Mouse (Mus musculus): ENCODE measurements around the gene 4933427D14Rik. TPM values are rescaled to one million over a fixed set of nuclear protein-coding genes. Genes with fewer than 3 reads are reported as not detected.

The 4933427D14Rik gene
- polyA plus RNA-seq, 2 experiments from 2014 or later, result 19.2 to 24.4 TPM

Other genes with a start within 250 kb of the 4933427D14Rik start
- not detected for gene Aipl1, start 169.9 kb downstream of the 4933427D14Rik start, polyA plus RNA-seq (2017; shearing (Covaris generic))
- 1 to 10 TPM; 1.8 to 5.1 TPM for gene Pimreg, start 165.4 kb downstream of the 4933427D14Rik start, polyA plus RNA-seq (2017; shearing (Covaris generic))
- gene Pitpnm3, start 71.7 kb downstream of the 4933427D14Rik start, polyA plus RNA-seq (2017; shearing (Covaris generic)), result under 1 TPM in 1 of 2 experiments, not detected in 1; 0.11 TPM
- gene Gm43951, start 619 bp downstream of the 4933427D14Rik start, polyA plus RNA-seq (2017; shearing (Covaris generic)), result not detected
- gene Txndc17, start 88 bp upstream of the 4933427D14Rik start, polyA plus RNA-seq (2017; shearing (Covaris generic)), result 10 to 100 TPM; 86.0 to 99.9 TPM
- 10 to 100 TPM; 17.9 to 19.9 TPM for gene Med31, start 8.1 kb upstream of the 4933427D14Rik start, polyA plus RNA-seq (2017; shearing (Covaris generic))
- gene Slc13a5, start 59.8 kb upstream of the 4933427D14Rik start, polyA plus RNA-seq (2017; shearing (Covaris generic)), result not detected
- 100 to 1,000 TPM in 1 of 2 experiments, 10 to 100 TPM in 1; 97.3 to 116 TPM for gene Xaf1, start 94.2 kb upstream of the 4933427D14Rik start, polyA plus RNA-seq (2017; shearing (Covaris generic))
- under 1 TPM in 1 of 2 experiments, not detected in 1; 0.96 TPM for gene Fbxo39, start 107.0 kb upstream of the 4933427D14Rik start, polyA plus RNA-seq (2017; shearing (Covaris generic))
- not detected for gene Tekt1, start 155.0 kb upstream of the 4933427D14Rik start, polyA plus RNA-seq (2017; shearing (Covaris generic))
- gene Smtnl2, start 204.3 kb upstream of the 4933427D14Rik start, polyA plus RNA-seq (2017; shearing (Covaris generic)), result under 1 TPM in 1 of 2 experiments, not detected in 1; 0.23 TPM
- not detected for gene Ggt6, start 228.1 kb upstream of the 4933427D14Rik start, polyA plus RNA-seq (2017; shearing (Covaris generic))
- 100 to 1,000 TPM in 1 of 2 experiments, 10 to 100 TPM in 1; 73.7 to 102 TPM for gene Mybbp1a, start 233.9 kb upstream of the 4933427D14Rik start, polyA plus RNA-seq (2017; shearing (Covaris generic))